Mouse (Mus musculus) heart, adult 2 months (tissue): ENCODE measurements at regions not wholly inside any gene's neighbourhood (a gene's known extent, or its start where the extent isn't known, plus 50 kb on each side); places are given as distances from the start of the nearest gene placed in this dataset.
A peak's percentile ranks its signal among the peaks of the same experiment; 100 is the strongest.

Experiments used
- DNase-seq, 2 experiments: peaks; one replicate each; pipeline ENCODE4 v3.0.0; 2021
- H3K27ac ChIP-seq: fragments of 200-600 bp; 2 replicates; pipeline ENCODE4 v1.8.1; 2022
- H3K27me3 ChIP-seq: fragments of 200-500 bp; 2 replicates; pipeline ENCODE4 v1.6.1; 2012; ENCODE audit warnings: mild to moderate bottlenecking, low read length, inconsistent platforms, mixed read lengths; ENCODE audit not compliant: control insufficient read depth, insufficient read depth
- H3K36me3 ChIP-seq: fragments of 200-500 bp; 2 replicates; pipeline ENCODE4 v1.6.1; 2012; ENCODE audit warnings: low read length, inconsistent platforms; ENCODE audit not compliant: control insufficient read depth, insufficient read depth
- H3K4me1 ChIP-seq: fragments of 200-500 bp; 2 replicates; pipeline ENCODE4 v1.6.1; 2011; ENCODE audit warnings: low read length; ENCODE audit not compliant: control insufficient read depth, insufficient read depth
- H3K4me3 ChIP-seq: fragments of 200-600 bp; 2 replicates; pipeline ENCODE4 v1.8.1; 2022
- H3K79me2 ChIP-seq: fragments of 200-500 bp; replicated peaks from 2 replicates; pipeline ENCODE4 v1.6.1; 2012; ENCODE audit warnings: mild to moderate bottlenecking, inconsistent platforms, low read length, moderate library complexity, mixed read lengths; ENCODE audit not compliant: control insufficient read depth, insufficient read depth
- H3K9ac ChIP-seq: fragments of 200-500 bp; 2 replicates; pipeline ENCODE4 v1.6.1; 2012; ENCODE audit warnings: low read depth, mild to moderate bottlenecking, control low read depth, inconsistent platforms, low read length, mixed read lengths
- CTCF ChIP-seq: fragments of 200-600 bp; IDR thresholded peaks from 2 replicates; pipeline ENCODE4 v1.8.1; 2022; ENCODE audit warnings: antibody characterized with exemption, mild to moderate bottlenecking, moderate library complexity
- EP300 ChIP-seq: fragments of 200-500 bp; IDR thresholded peaks from 2 replicates; pipeline ENCODE4 v1.6.1; 2011; ENCODE audit warnings: low read depth, low read length, control low read depth; ENCODE audit not compliant: insufficient read depth
- POLR2A ChIP-seq: fragments of 200-500 bp; IDR thresholded peaks from 2 replicates; pipeline ENCODE4 v1.6.1; 2011; ENCODE audit warnings: mild to moderate bottlenecking, low read depth, low read length, control low read depth; ENCODE audit not compliant: insufficient read depth
- WGBS: fragments of 180-500 bp; shearing (Covaris S2); methylation state at CpG from one replicate; pipeline ENCODE4 v1.1.7; 2018; 5-methylcytosine and 5-hydroxymethylcytosine counted together
- intact Hi-C: fragments of 180-260 bp; cut with DNase I; formaldehyde crosslinking; loops from one replicate; pipeline ENCODE4 v1.15.1; 2025

DNA sequence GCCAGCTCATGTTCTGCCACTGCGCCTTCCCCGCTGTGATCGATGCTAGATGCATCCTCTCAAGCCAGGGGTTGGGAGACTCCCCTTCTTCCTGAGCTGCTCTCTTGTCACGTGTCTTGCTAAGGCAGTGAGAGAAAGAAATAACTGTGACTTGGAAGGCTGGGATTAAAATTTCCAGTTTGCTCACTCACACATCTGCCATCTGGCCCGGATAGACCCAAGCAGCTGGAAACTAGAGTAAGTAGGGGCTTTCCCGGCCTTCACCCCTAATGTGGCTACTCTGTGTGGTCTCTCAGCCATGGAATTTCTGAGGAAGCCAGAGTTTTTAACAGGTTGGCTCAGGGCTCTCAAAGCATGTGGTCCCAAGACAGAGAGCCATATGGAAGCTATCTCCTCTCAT, 206.6 kb upstream of the Bcor start:
- H3K36me3 ChIP-seq, result no peaks in the 10 kb centered on the region
- 75% methylated on average over 6 of the region's 6 CpGs for WGBS
- intact Hi-C loops, result no loop called here
- H3K27me3 ChIP-seq, result no peaks in the 10 kb centered on the region
- H3K4me1 ChIP-seq, result peaks cover 3% of the 10 kb centered on the region
- no peak overlapping the region for H3K4me3 ChIP-seq
- no peaks in the 10 kb centered on the region for H3K79me2 ChIP-seq
- H3K9ac ChIP-seq, result no peak overlapping the region
- no peak overlapping the region for H3K27ac ChIP-seq
- peak in 1 of 2 experiments; percentile 2 for DNase-seq
- TF ChIP-seq POLR2A (no peak), EP300 (no peak)

DNA sequence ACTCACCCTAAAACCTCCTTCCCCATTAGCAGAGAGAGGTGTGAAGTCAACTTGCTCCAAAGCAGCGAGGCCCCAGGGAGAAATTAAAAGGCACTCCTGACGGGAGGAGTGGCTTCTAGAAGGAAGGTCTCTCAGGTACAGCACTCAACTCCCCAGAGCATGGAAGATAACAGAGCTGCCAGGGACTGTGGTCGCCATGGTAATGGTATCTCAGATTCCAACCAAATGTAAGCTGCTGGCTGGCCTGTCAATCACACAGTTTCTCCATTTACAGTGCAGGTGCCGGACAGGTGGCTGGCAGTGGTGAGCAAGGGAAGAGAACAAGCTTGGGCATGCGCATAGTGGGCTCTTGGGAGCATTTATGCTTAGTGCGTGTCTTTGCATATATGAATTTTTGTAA, 213.5 kb upstream of the Bcor start:
- no peaks in the 10 kb centered on the region for H3K36me3 ChIP-seq
- no peak for DNase-seq
- TF ChIP-seq EP300 (no peak), POLR2A (no peak), CTCF (no peak)
- no peak overlapping the region for H3K4me3 ChIP-seq
- H3K79me2 ChIP-seq, result no peaks in the 10 kb centered on the region
- no peak overlapping the region for H3K27ac ChIP-seq
- H3K9ac ChIP-seq, result no peak overlapping the region
- intact Hi-C loops, result no loop called here
- peaks cover 2% of the 10 kb centered on the region for H3K4me1 ChIP-seq
- H3K27me3 ChIP-seq, result no peaks in the 10 kb centered on the region
- WGBS, result 85% methylated on average over 6 of the region's 6 CpGs

DNA sequence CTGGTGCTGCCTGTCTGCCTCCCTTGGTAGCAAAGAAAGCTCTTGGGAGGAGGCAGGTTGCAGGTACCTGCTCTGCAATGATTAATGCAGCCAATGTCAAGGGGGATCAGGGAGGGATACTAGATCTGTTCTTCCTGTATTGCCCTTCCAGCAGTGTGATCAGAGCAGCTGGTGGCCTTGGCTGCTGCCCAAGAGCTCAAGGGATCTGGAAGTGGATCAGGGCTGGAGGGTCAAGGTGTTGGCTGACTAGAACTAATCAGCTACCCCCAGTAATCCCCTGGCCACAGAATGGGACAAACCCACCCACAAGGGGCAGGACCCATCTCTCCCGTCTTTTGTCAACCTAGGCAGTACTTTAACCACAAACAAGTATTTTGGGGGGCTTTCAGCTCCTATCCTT, 211.8 kb upstream of the Atp6ap2 start:
- Histone ChIP-seq H3K79me2 (no peaks in the 10 kb centered on the region), H3K27me3 (no peaks in the 10 kb centered on the region), H3K27ac (no peak overlapping the region), H3K36me3 (no peaks in the 10 kb centered on the region), H3K4me1 (peaks cover 2% of the 10 kb centered on the region), H3K9ac (no peak overlapping the region), H3K4me3 (no peak overlapping the region)
- WGBS, result 50% methylated on average over 1 of the region's 1 CpGs
- DNase-seq, result peak; percentile 3 to 21
- TF ChIP-seq EP300, result no peak
- TF ChIP-seq CTCF, result no peak
- no peak for TF ChIP-seq POLR2A
- intact Hi-C loops, result no loop called here

DNA sequence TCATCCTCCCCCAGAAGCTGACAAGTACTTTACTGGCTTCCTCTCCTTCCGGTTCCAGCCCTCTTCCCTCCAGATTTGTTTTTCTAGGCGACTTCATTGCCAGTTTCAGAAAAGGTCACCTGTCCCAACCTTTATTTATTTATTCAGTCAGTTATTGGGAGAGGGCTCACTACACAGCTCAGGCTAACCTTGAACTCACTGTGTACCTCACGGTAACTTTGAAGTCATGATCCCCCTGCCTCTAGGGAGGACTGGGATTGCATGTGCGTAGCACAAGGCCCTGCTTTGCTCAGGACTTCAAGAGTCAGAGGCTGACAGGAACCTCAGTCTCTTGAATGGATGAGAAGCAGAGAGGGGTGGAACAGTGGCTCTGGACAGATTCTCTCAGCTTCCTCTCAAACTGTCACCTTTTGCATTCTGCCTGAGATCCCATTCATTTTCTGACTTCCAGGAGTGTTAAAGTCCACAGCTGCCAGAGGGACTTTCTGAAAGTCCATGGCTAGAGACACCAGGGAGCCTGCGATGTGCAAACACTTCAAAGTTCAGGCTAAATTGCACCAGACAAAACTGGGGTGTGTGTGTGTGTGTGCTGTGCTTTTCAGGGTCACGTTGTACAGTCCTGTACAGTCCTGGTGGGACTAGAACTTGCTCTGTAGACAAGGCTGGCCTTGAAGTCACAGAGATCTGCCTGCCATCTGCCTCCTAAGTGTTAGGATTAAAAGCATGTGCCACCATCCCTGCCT, 211.2 kb upstream of the Atp6ap2 start:
- peaks cover 2% of the 10 kb centered on the region for H3K4me1 ChIP-seq
- no peaks in the 10 kb centered on the region for H3K36me3 ChIP-seq
- WGBS, result 71% methylated on average over 6 of the region's 6 CpGs
- H3K4me3 ChIP-seq, result no peak overlapping the region
- intact Hi-C loops, result no loop called here
- no peak overlapping the region for H3K9ac ChIP-seq
- DNase-seq, result no peak
- H3K79me2 ChIP-seq, result no peaks in the 10 kb centered on the region
- no peaks in the 10 kb centered on the region for H3K27me3 ChIP-seq
- no peak overlapping the region for H3K27ac ChIP-seq
- TF ChIP-seq EP300 (no peak), POLR2A (no peak), CTCF (no peak)

DNA sequence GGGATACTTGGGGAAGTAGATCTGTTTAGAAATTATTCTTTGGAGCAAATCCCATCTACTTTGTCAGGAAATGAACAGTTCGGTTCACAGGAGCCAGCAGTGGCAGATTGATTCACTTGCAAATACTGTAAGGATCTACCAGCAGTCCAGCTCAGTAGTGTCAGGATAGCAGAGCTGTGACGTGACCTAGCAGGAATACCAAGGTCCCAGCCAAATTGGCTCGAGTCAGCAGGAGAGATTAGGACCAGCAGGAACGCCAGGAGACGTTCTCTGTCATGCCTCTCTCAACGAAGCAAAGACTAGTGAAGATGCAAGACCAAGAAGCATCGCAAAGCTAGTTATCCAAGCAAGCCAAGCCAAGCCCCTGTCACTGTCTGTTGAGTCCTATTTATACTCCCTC, 210.2 kb upstream of the Atp6ap2 start:
- WGBS, result 56% methylated on average over 7 of the region's 7 CpGs
- H3K4me1 ChIP-seq, result peaks cover 2% of the 10 kb centered on the region
- TF ChIP-seq CTCF (no peak), POLR2A (no peak), EP300 (no peak)
- peak in 1 of 2 experiments; percentile 25 for DNase-seq
- no peaks in the 10 kb centered on the region for H3K36me3 ChIP-seq
- no peaks in the 10 kb centered on the region for H3K27me3 ChIP-seq
- no peaks in the 10 kb centered on the region for H3K79me2 ChIP-seq
- intact Hi-C loops, result no loop called here
- no peak overlapping the region for H3K4me3 ChIP-seq
- no peak overlapping the region for H3K27ac ChIP-seq
- no peak overlapping the region for H3K9ac ChIP-seq

DNA sequence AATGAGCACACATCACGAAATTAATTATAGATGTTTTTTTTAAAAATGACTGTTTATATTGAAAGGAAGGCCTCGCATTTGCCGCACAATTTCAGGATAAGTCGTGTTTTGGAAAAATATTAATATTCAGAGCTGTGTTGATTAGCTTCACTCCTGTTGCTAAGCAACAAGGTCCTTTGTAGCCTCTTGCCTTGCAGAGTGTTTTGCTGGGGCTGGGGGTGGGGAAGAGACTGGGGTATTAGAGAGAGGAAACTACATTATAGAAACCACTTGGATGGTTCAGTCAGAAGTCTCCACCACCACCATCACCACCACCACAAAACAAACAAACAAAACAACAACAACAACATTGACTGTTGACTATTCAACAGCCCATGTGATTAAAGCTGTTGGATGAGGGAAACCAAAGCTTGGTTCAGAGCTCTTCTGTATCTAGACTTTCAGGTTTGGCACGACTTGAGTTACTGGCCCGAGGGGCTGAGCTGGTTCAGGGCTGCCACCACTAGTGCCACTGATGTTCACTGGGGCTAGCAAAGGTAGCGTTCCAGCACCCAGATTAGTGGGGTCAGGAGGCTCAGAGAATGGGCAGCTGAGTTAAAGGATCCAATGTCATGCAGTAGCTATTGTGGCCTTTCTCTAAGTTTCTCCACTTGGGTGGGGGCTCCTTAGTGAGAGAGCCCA, 195.3 kb upstream of the Atp6ap2 start:
- H3K27ac ChIP-seq, result no peak overlapping the region
- H3K79me2 ChIP-seq, result no peaks in the 10 kb centered on the region
- no peak for TF ChIP-seq EP300
- TF ChIP-seq CTCF, result no peak
- TF ChIP-seq POLR2A, result no peak
- H3K27me3 ChIP-seq, result no peaks in the 10 kb centered on the region
- H3K4me1 ChIP-seq, result no peaks in the 10 kb centered on the region
- H3K4me3 ChIP-seq, result no peak overlapping the region
- no peak overlapping the region for H3K9ac ChIP-seq
- 80% methylated on average over 7 of the region's 7 CpGs for WGBS
- no peak for DNase-seq
- intact Hi-C loops, result no loop called here
- H3K36me3 ChIP-seq, result no peaks in the 10 kb centered on the region
